In genomic region chrX:104200388-104200735, GRCm38 (mm10) we compare ENCODE assay signal across 8 mouse cellular contexts. TPM values are rescaled to one million over a fixed set of nuclear protein-coding genes. Genes with fewer than 3 reads are reported as not detected.
DNase-seq lines count a peak whose midpoint lies in the region; ATAC-seq and TF ChIP-seq lines count a peak whose summit lies in the region.

No protein-coding gene starts in this region.

- H3K27me3 ChIP-seq in forebrain, embryonic 13.5 days: peaks cover 21% of the 10 kb centered on the region; the same call in 1 of the 2 replicates
- no peaks in the 10 kb centered on the region for H3K27me3 ChIP-seq in kidney, adult 2 months (replicated peaks; ENCODE audit: control insufficient read depth, insufficient read depth, low read length)
- peaks cover 80% of the 10 kb centered on the region for H3K27me3 ChIP-seq in liver, embryonic 15.5 days

- no peak for TF ChIP-seq POLR2A in kidney, adult 2 months (IDR thresholded peaks at IDR 0.05; ENCODE audit: low read depth, low read length)

- H3K4me1 ChIP-seq in forebrain, embryonic 13.5 days: no peaks in the 10 kb centered on the region
- H3K4me1 ChIP-seq in kidney, adult 2 months (ENCODE audit: control insufficient read depth, insufficient read depth, low read length): no peaks in the 10 kb centered on the region
- H3K4me1 ChIP-seq in liver, embryonic 15.5 days (replicated peaks): no peaks in the 10 kb centered on the region

- WGBS in forebrain, embryonic 13.5 days: 42% methylated on average over 24 of the region's 37 CpGs
- WGBS in kidney, adult 2 months: under 1% methylated on average over 23 of the region's 37 CpGs
- 21% methylated on average over 26 of the region's 37 CpGs for WGBS in liver, embryonic 15.5 days (ENCODE audit: insufficient replicate concordance)

- H3K9me3 ChIP-seq in forebrain, embryonic 13.5 days (replicated peaks): no peaks in the 10 kb centered on the region
- H3K9me3 ChIP-seq in liver, embryonic 15.5 days (replicated peaks): no peaks in the 10 kb centered on the region

- peak; percentile 13 for DNase-seq in gastrocnemius, adult 2 months
- DNase-seq in gastrocnemius, adult 18-20 months (ENCODE audit: low spot score): no peak
- DNase-seq in adrenal gland, postnatal 14 days: peak; percentile 59
- peak; percentile 20 for DNase-seq in kidney, adult 2 months
- DNase-seq in right cerebral cortex, postnatal 25 days: peak; percentile 56

- TF ChIP-seq CTCF in gastrocnemius, adult 2 months (IDR thresholded peaks at IDR 0.05): no peak
- no peak for TF ChIP-seq CTCF in kidney, adult 2 months (conservative IDR thresholded peaks at IDR 0.05; ENCODE audit: insufficient read depth, insufficient read length, low read depth, low read length)

- H3K4me3 ChIP-seq in gastrocnemius, adult 2 months: peak overlapping the region; percentile 73
- H3K4me3 ChIP-seq in forebrain, embryonic 13.5 days: peak overlapping the region; percentile 57
- peak overlapping the region; percentile 75 for H3K4me3 ChIP-seq in kidney, adult 2 months (ENCODE audit: insufficient read depth, low read depth, low read length)
- peak overlapping the region; percentile 39 for H3K4me3 ChIP-seq in liver, embryonic 15.5 days (replicated peaks)

- no peaks in the 10 kb centered on the region for H3K36me3 ChIP-seq in forebrain, embryonic 13.5 days (ENCODE audit: poor library complexity, severe bottlenecking)
- H3K36me3 ChIP-seq in kidney, adult 2 months (ENCODE audit: control insufficient read depth, insufficient read depth, low read length): no peaks in the 10 kb centered on the region
- no peaks in the 10 kb centered on the region for H3K36me3 ChIP-seq in liver, embryonic 15.5 days (replicated peaks)

- H3K4me2 ChIP-seq in forebrain, embryonic 13.5 days: peak overlapping the region; percentile 63
- peak overlapping the region; percentile 61 for H3K4me2 ChIP-seq in liver, embryonic 15.5 days

- H3K27ac ChIP-seq in gastrocnemius, adult 2 months: no peak overlapping the region
- peak overlapping the region; percentile 94 for H3K27ac ChIP-seq in forebrain, embryonic 13.5 days
- peak overlapping the region; percentile 45; the same call in 1 of the 2 replicates for H3K27ac ChIP-seq in kidney, adult 2 months (ENCODE audit: insufficient read depth, low read depth, low read length)
- no peak overlapping the region for H3K27ac ChIP-seq in liver, embryonic 15.5 days (replicated peaks)

- ATAC-seq in forebrain, embryonic 13.5 days: peak; percentile 72
- no peak for ATAC-seq in liver, embryonic 15.5 days (ENCODE audit: insufficient read depth)
- no peak for ATAC-seq in megakaryocyte progenitor cell, adult 5-6 weeks (replicated peaks; ENCODE audit: poor library complexity)

- intact Hi-C loops in gastrocnemius, adult 2 months (cut with DNase I): no loop called here

- H3K9ac ChIP-seq in forebrain, embryonic 13.5 days: peak overlapping the region; percentile 78
- no peak overlapping the region for H3K9ac ChIP-seq in liver, embryonic 15.5 days

RNA-seq across cellular contexts. Expression of gene Nexmif, which starts 0.6 kb away (rescaled TPM):
- under 1 TPM; 0.03 to 0.08 TPM for total RNA-seq in gastrocnemius, adult 2 months (2021)
- under 1 TPM in 1 of 2 experiments, not detected in 1; 0.02 TPM for total RNA-seq in gastrocnemius, adult 18-20 months (2021)
- 11.0 and 11.2 TPM in 2 replicates for total RNA-seq in adrenal gland, postnatal 14 days (2021)
- polyA plus RNA-seq in forebrain, embryonic 13.5 days (2015; fragmentation: Nextera tagmentation; extraction: Ambion mirVana): 7.7 and 9.1 TPM in 2 replicates
- 0.09 and 0.16 TPM in 2 replicates for polyA plus RNA-seq in kidney, adult 2 months (2012; rRNA removed)
- polyA plus RNA-seq in liver, embryonic 15.5 days (2015; fragmentation: Nextera tagmentation; extraction: Ambion mirVana): 0.05 TPM in 1 of 2 replicates, not detected in the other
- total RNA-seq in megakaryocyte progenitor cell, adult 5-6 weeks (2015): not detected in 2 replicates
- not detected in 2 replicates for total RNA-seq in megakaryocyte progenitor cell, adult 5-6 weeks (2017)

Comparison
In these comparisons a context has a peak if more than half of its experiments do, and no peak if none do; other contexts are left out.
1. H3K27ac ChIP-seq: peak in forebrain, embryonic 13.5 days (single experiment) and kidney, adult 2 months (single experiment); none in gastrocnemius, adult 2 months (single experiment) and liver, embryonic 15.5 days (single experiment).
2. RNA of gene Nexmif, which starts 0.6 kb away (total RNA-seq): 11.0 to 11.2 TPM in adrenal gland, postnatal 14 days; 0.03 to 0.08 TPM in gastrocnemius, adult 2 months, 0.02 TPM in gastrocnemius, adult 18-20 months and not detected in megakaryocyte progenitor cell, adult 5-6 weeks; every median in the first group is over 10 times any median in the second.
3. Peak in every context shown above with its lines, with median percentiles within 50 percentile points of each other: H3K4me3 ChIP-seq.